Mouse (Mus musculus): ENCODE results near the gene Acy3. TPM values are rescaled to one million over a fixed set of nuclear protein-coding genes. Genes with fewer than 3 reads are reported as not detected.

Gene Acy3
- polyA plus RNA-seq, 1 experiment from 2014 or later: 3.2 TPM

DNA sequence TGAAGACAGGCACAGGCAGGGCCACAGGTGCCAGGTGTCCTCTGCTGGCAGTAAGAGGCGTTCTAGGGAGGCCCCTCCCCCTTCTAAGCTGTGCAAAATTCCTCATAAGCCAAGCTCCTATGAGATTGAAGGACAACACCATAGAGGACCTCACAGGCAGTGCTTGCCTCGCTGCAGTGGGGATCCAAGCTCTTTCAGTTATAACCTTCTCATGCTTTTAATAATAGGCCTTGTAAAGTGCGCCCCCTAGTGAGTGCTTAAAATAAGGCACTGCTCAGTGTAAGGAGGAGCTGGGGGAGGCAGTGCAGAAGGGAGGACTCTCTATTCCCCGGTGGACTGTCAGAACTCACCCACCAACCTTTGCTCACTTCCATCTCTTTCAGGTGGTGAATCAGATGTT lies 6.1 kb upstream of the Acy3 start:
- Histone ChIP-seq H3K4me1 (peaks cover 17% of the 10 kb centered on the region), H3K9me3 (no peaks in the 10 kb centered on the region), H3K36me3 (no peaks in the 10 kb centered on the region), H3K9ac (no peak overlapping the region), H3K4me2 (replicated peaks) (no peak overlapping the region), H3K4me3 (no peak overlapping the region), H3K27me3 (replicated peaks) (no peaks in the 10 kb centered on the region), H3K27ac (no peak overlapping the region)
- WGBS: 16% methylated on average over 4 of the region's 4 CpGs
- ATAC-seq (ENCODE audit: low FRiP score, low read depth): peak; percentile 57; the same call in 1 of the 2 replicates

DNA sequence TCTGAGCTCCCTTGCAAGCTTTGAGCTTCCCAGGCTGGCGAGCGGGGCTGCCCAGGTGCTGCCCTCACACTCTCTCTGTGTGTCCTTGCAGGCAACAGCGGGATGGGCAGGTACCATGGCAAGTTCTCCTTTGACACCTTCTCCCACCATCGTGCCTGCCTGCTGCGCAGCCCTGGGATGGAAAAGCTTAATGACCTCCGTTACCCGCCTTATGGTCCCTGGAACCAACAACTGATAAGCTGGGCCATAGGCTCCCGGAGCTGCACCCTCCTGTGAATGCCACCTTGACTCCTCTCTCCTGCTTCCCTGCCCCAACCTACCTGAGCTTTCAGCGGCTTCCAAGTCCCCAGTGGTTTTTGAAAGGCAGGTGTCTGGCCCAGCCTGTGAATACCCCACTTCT lies 5.5 kb upstream of the Acy3 start:
- H3K4me1 ChIP-seq: peaks cover 19% of the 10 kb centered on the region
- 74% methylated on average over 9 of the region's 9 CpGs for WGBS
- ATAC-seq (ENCODE audit: low FRiP score, low read depth): no peak

DNA sequence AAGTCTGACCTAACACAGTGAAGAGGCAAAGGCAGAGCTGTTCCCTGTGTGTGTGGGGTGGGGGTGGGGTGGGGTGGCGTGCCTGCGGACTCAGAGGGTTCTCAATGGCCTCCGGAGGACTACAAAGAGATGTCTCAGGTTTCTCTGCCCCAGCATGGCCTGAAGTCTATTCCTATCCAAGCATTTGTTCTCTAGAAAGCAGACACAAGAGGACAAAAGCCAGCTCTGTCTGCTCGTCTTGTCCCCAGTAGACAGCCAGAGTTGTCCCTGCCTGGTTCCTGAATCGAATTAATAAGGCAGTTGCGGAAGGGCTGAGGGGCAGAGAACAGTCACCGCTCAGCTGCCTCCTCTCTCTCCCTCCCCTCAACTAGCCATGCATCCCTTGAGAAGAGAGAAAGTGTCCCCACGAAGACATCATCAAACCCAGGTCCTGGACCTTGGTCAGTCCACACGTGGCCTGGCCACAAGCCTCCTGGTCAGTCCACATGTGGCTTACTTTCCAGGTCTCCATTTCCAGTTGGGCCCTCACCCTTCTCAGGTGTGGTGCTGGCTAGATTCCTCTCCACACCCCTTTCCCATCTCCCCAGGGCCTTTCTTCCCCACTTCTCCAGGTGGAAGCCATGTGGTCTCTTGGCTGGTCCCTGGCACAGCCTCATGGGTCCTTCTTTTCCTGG lies 2.7 kb upstream of the Acy3 start:
- ATAC-seq (ENCODE audit: low FRiP score, low read depth): no peak
- H3K9ac ChIP-seq: no peak overlapping the region
- no peaks in the 10 kb centered on the region for H3K27me3 ChIP-seq (replicated peaks)
- no peak overlapping the region for H3K4me2 ChIP-seq (replicated peaks)
- no peak overlapping the region for H3K27ac ChIP-seq
- peaks cover 23% of the 10 kb centered on the region for H3K4me1 ChIP-seq
- no peak overlapping the region for H3K4me3 ChIP-seq
- H3K9me3 ChIP-seq: no peaks in the 10 kb centered on the region
- WGBS: 33% methylated on average over 9 of the region's 9 CpGs
- H3K36me3 ChIP-seq: no peaks in the 10 kb centered on the region

More for the DNA sequence above, 5.5 kb upstream of the Acy3 start:
- H3K36me3 ChIP-seq: no peaks in the 10 kb centered on the region
- no peak overlapping the region for H3K9ac ChIP-seq
- H3K4me2 ChIP-seq (replicated peaks): no peak overlapping the region
- H3K4me3 ChIP-seq: no peak overlapping the region
- no peak overlapping the region for H3K27ac ChIP-seq
- no peaks in the 10 kb centered on the region for H3K27me3 ChIP-seq (replicated peaks)
- no peaks in the 10 kb centered on the region for H3K9me3 ChIP-seq

DNA sequence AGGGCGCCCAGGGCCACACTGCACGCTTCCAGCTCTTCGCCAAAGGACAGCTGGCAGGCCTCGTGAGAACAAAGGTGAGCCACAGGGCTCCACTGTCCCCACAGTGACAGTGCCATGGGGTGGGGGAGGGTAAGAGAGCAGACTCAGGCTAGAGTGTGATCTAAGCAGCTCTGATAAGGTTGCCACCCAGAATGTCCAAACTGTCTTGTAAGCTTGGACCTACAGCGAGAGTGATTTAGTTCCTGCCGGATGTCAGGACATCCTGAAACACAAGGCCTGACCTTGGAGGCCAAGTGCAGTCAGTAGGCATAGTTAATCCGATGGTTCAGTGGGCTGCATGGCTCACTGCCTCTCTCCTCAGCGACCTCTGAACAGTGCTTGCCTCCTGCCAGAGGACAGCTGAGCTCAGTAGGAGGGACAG lies 1.1 kb upstream of the Acy3 start:
- ATAC-seq (ENCODE audit: low FRiP score, low read depth): no peak; the same call in 1 of the 2 replicates
- Histone ChIP-seq H3K4me2 (replicated peaks) (0 out of 2 replicates have a peak overlapping the region, but pooled peaks have one; percentile 4), H3K9me3 (no peaks in the 10 kb centered on the region), H3K27ac (no peak overlapping the region), H3K9ac (0 out of 2 replicates have a peak overlapping the region, but pooled peaks have one; percentile 13), H3K4me1 (peaks cover 23% of the 10 kb centered on the region), H3K36me3 (no peaks in the 10 kb centered on the region), H3K27me3 (replicated peaks) (no peaks in the 10 kb centered on the region), H3K4me3 (no peak overlapping the region)
- WGBS: 18% methylated on average over 8 of the region's 8 CpGs

DNA sequence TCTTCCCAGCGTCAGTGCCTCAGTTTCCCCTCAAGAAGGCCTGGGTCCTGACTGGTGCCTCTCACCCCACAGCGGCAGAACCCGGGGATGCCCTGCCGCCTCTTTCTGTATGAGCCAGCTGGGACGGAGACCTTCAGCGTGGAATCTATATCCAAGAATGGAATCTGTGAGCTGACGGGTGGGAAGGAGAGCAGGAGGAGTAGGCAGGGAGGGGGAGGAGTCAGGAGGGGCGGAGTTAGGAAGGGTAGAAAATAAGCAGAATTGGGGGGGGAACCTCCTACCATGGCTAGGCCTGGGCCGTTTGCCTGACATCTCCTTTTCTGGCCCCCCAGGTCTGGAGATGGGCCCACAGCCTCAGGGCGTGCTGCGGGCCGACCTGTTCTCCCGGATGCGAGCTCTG lies 1.7 kb downstream of the Acy3 start:
- Histone ChIP-seq H3K4me1 (peaks cover 27% of the 10 kb centered on the region), H3K36me3 (no peaks in the 10 kb centered on the region), H3K9ac (no peak overlapping the region), H3K27me3 (replicated peaks) (no peaks in the 10 kb centered on the region), H3K27ac (no peak overlapping the region), H3K9me3 (no peaks in the 10 kb centered on the region), H3K4me2 (replicated peaks) (no peak overlapping the region), H3K4me3 (no peak overlapping the region)
- WGBS: 92% methylated on average over 14 of the region's 14 CpGs
- ATAC-seq (ENCODE audit: low FRiP score, low read depth): no peak

DNA sequence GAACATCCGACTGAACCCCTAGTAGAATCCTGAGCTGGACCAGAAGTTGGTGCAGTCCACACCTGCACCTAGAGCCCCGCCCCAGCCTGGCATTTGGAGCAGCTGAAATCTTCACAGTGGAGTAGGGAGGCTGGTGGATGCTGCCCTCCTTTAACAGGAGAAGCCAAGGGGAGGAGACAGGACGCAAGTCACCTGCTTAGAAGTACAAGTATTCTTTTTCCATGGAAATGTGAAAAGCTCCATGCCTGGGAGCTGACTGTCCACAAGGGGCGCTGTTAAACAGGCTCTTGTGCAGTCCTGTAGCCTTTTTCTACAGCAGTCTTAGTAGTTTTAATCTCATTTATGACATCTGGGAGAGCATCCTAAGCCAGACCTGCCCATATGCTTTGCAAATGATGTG lies 2.4 kb downstream of the Acy3 start:
- no peak overlapping the region for H3K9ac ChIP-seq
- no peak for ATAC-seq (ENCODE audit: low FRiP score, low read depth)
- no peaks in the 10 kb centered on the region for H3K27me3 ChIP-seq (replicated peaks)
- H3K36me3 ChIP-seq: no peaks in the 10 kb centered on the region
- 95% methylated on average over 4 of the region's 4 CpGs for WGBS
- H3K9me3 ChIP-seq: no peaks in the 10 kb centered on the region
- no peak overlapping the region for H3K27ac ChIP-seq
- H3K4me2 ChIP-seq (replicated peaks): no peak overlapping the region
- H3K4me3 ChIP-seq: no peak overlapping the region
- peaks cover 26% of the 10 kb centered on the region for H3K4me1 ChIP-seq

DNA sequence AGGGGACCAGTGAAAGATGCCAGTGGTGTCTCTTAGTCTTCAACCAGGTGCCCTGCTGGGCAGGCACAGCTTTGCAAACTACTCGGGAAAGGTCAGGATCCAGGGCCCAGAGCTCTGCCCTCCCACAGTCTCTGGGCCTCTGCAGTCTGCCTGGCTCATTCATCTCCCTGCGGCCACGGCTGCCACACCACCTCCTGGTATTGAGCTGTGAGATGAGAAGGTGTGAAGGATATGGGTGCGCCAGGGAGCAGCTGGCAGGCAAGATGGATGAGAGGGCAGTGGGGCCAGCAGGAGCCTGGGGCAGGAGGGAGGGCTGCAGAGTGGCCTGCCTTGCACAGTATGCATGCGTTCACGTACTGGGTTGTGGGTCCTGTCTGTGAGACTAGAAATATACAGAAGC lies 4.4 kb downstream of the Acy3 start:
- Histone ChIP-seq H3K4me3 (no peak overlapping the region), H3K27ac (no peak overlapping the region), H3K9ac (no peak overlapping the region), H3K4me2 (replicated peaks) (no peak overlapping the region), H3K9me3 (no peaks in the 10 kb centered on the region), H3K36me3 (no peaks in the 10 kb centered on the region), H3K4me1 (peaks cover 8% of the 10 kb centered on the region), H3K27me3 (replicated peaks) (no peaks in the 10 kb centered on the region)
- WGBS: 38% methylated on average over 6 of the region's 6 CpGs
- ATAC-seq (ENCODE audit: low FRiP score, low read depth): no peak

DNA sequence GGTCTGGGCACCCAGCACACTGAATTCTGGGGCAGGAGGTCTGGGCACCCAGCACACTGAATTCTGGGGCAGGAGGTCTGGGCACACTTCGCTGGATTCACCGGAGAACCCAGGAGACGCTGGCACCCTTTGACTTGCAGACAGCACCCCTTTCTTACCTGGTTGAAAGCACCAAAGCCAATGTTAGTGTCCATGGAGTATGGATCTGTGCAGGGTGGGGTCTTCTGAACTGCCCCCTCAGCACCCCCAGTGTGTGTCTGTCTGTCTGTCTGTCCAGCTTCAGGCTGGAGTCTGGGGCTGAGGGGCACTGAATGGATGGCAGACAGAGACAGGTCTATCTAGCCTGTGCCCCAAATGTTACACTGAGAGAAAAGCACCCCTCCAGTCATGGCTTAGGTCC lies 5.2 kb downstream of the Acy3 start:
- H3K4me3 ChIP-seq: no peak overlapping the region
- no peak overlapping the region for H3K9ac ChIP-seq
- no peaks in the 10 kb centered on the region for H3K9me3 ChIP-seq
- H3K27ac ChIP-seq: no peak overlapping the region
- no peaks in the 10 kb centered on the region for H3K27me3 ChIP-seq (replicated peaks)
- WGBS: 95% methylated on average over 3 of the region's 3 CpGs
- ATAC-seq (ENCODE audit: low FRiP score, low read depth): no peak
- H3K4me1 ChIP-seq: 0 out of 2 replicates have a peak, but pooled peaks cover 4% of the 10 kb centered on the region
- no peak overlapping the region for H3K4me2 ChIP-seq (replicated peaks)
- no peaks in the 10 kb centered on the region for H3K36me3 ChIP-seq

DNA sequence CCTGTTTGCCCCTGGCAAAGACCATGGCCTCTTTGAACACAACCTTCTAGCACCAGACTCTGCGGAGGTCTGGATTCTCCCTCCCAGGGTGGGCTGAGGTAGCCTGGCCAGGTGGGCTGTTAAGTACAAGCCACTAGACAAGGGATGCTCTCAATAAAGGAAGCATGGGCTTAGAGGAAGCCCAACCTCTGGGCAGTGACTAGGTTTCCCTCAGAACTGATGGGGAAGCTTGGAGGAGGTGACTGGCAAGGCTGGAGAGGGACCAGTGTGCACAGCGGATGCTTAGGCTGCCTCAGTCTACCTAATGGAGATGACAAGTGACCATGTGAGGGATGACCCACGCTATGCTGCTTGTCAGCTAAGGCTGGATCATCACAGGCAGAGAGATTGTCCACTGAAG lies 5.6 kb downstream of the Acy3 start:
- H3K4me2 ChIP-seq (replicated peaks): no peak overlapping the region
- H3K4me1 ChIP-seq: 0 out of 2 replicates have a peak, but pooled peaks cover 4% of the 10 kb centered on the region
- H3K27me3 ChIP-seq (replicated peaks): no peaks in the 10 kb centered on the region
- no peak overlapping the region for H3K9ac ChIP-seq
- no peak overlapping the region for H3K27ac ChIP-seq
- no peak overlapping the region for H3K4me3 ChIP-seq
- no peaks in the 10 kb centered on the region for H3K36me3 ChIP-seq
- H3K9me3 ChIP-seq: no peaks in the 10 kb centered on the region
- no peak for ATAC-seq (ENCODE audit: low FRiP score, low read depth)
- 85% methylated on average over 3 of the region's 3 CpGs for WGBS

DNA sequence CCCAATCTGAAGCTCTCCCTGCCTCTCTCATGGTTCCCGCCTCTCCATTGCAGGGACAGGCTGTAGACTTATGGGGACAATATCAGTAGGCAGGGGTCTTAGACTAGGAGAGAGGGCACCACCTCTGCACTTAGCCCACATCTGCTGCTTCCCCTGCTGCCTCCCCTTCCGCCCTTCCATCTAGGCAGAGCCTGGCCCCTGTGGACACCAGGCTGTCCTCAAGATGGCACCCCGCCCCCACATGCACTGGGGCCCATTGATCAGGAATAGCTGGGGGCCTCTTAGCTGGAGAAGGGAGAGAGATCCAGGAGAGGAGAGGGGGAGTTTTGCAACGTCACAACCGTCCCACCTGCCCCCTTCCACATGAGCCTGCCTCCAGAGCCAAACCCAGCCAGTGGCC lies 6.0 kb downstream of the Acy3 start, which contains the start of gene Tbx10:
Tbx10 (plus strand) TSS at position 337 of the 400 bp plus-strand sequence.
- WGBS: 57% methylated on average over 5 of the region's 5 CpGs

DNA sequence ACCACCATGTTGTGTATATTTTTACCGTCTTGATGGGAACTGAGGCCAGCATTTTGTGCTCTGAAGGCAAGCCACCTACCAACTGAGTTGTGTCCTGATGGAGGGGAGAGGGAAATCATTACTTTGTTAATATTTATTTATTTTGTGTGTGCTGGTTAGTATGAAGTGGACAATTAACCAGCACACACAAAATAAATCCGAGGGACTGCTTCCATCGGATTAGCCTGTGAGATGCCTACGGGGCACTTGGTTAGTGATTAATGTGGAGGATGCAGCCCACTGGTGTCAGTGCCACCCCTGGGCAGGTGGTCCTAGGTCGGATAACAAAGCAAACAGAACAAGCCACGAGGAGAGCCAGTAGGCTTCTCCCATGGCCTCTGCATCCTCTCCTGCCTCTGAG lies 8.6 kb downstream of the Acy3 start:
- no peaks in the 10 kb centered on the region for H3K36me3 ChIP-seq
- WGBS: 67% methylated on average over 6 of the region's 6 CpGs
- H3K4me3 ChIP-seq: no peak overlapping the region
- no peaks in the 10 kb centered on the region for H3K9me3 ChIP-seq
- H3K27me3 ChIP-seq (replicated peaks): no peaks in the 10 kb centered on the region
- H3K27ac ChIP-seq: no peak overlapping the region
- no peak overlapping the region for H3K4me2 ChIP-seq (replicated peaks)
- no peak overlapping the region for H3K9ac ChIP-seq
- H3K4me1 ChIP-seq: peaks cover 9% of the 10 kb centered on the region; the same call in 1 of the 2 replicates
- no peak for ATAC-seq (ENCODE audit: low FRiP score, low read depth)

More for the DNA sequence above, 6.0 kb downstream of the Acy3 start, which contains the start of gene Tbx10:
- Histone ChIP-seq H3K4me3 (no peak within 1 kb of the TSS), H3K27ac (no peak within 1 kb of the TSS), H3K4me1 (0 out of 2 replicates have a peak, but pooled peaks cover 4% of the 10 kb centered on the region), H3K4me2 (replicated peaks) (no peak within 1 kb of the TSS), H3K36me3 (no peaks in the 10 kb centered on the region), H3K9me3 (no peaks in the 10 kb centered on the region), H3K9ac (no peak within 1 kb of the TSS), H3K27me3 (replicated peaks) (no peaks in the 10 kb centered on the region)
- no peak for ATAC-seq (ENCODE audit: low FRiP score, low read depth)

DNA sequence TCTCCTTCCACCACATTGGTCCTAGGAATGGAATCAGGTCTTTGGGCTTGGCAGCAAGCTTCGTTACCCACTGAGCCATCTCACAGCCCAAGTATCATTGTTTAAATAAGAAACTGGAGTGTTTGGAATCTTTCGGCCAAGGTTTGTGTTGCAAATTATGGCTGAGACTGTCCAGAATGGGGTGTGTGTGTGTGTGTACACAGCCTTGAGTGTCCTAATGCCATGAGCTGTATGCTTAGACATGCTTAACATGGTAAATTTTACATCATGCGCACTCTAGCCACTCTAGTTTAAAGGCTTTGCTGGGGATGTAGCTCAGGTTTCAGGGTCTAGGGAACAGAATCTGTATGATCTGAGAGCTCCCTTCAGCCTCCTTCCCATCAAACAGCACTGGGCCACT lies 9.1 kb downstream of the Acy3 start:
- Histone ChIP-seq H3K9ac (no peak overlapping the region), H3K27ac (no peak overlapping the region), H3K4me3 (no peak overlapping the region), H3K9me3 (no peaks in the 10 kb centered on the region), H3K36me3 (no peaks in the 10 kb centered on the region), H3K4me1 (peaks cover 9% of the 10 kb centered on the region; the same call in 1 of the 2 replicates), H3K27me3 (replicated peaks) (no peaks in the 10 kb centered on the region), H3K4me2 (replicated peaks) (no peak overlapping the region)
- WGBS: 93% methylated on average over 3 of the region's 3 CpGs
- ATAC-seq (ENCODE audit: low FRiP score, low read depth): no peak

DNA sequence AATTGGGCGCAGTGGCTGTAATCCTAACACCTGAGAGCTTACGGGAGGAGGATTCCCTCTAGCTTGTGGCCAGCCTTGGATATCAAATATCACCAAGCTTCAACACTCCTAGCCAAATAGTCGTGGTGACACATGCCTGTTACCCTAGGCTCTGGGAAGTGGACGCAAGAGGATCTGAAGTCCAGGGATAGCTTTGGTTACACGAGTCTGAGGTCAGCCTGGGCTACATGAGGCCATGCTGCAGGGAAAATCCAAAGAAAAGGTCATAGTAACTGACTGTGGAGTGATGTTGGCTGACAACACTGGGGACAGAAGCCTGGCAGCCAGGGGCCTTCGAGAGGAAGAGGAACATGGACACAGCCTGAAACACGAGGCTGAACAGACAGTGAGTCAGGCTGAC lies 9.7 kb downstream of the Acy3 start:
- H3K4me1 ChIP-seq: peaks cover 9% of the 10 kb centered on the region
- H3K4me3 ChIP-seq: no peak overlapping the region
- H3K36me3 ChIP-seq: no peaks in the 10 kb centered on the region
- ATAC-seq (ENCODE audit: low FRiP score, low read depth): no peak
- H3K9me3 ChIP-seq: no peaks in the 10 kb centered on the region
- H3K9ac ChIP-seq: no peak overlapping the region
- 76% methylated on average over 7 of the region's 7 CpGs for WGBS
- H3K4me2 ChIP-seq (replicated peaks): no peak overlapping the region
- no peak overlapping the region for H3K27ac ChIP-seq
- H3K27me3 ChIP-seq (replicated peaks): no peaks in the 10 kb centered on the region

Data from neural tube, embryonic 12.5 days (tissue).